ENCODE assay signal across 12 mouse cellular contexts in the genomic region with DNA sequence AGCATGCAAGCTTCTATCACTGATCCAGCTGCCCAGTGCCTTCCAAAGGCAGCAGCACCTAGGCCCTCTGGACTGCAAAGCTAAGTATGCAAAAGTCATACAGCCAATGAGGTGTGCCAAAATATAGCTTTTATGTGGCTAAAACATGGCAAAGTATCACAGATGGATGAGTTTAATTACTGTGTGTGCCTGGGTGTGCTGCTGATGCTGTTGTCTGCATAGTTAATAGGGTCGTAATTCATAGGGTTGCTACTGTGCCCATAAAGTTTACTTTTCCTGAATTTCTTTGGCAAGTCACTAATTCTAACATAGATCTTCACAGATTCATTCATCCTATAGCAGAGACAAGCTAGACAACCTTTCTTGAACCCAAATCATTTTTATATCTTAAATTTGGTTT.
"Had no signal": no experiment of that assay in that cellular context is flagged by ENCODE, and none has a peak within 500 bp of the region (broad histone marks: within the 10 kb centered on the region; RNA-seq: fewer than 3 reads in every experiment).

No protein-coding gene starts in this region.

- ATAC-seq: liver, embryonic 12.5 days; midbrain, embryonic 16.5 days had no signal

- H3K9ac ChIP-seq: liver, embryonic 12.5 days; liver, embryonic 14.5 days; lung, embryonic 14.5 days; midbrain, embryonic 12.5 days; neural tube, embryonic 12.5 days; stomach, embryonic 15.5 days had no signal

- H3K36me3 ChIP-seq: liver, embryonic 12.5 days; midbrain, embryonic 12.5 days; neural tube, embryonic 12.5 days; stomach, embryonic 15.5 days had no signal

- H3K27ac ChIP-seq: liver, embryonic 14.5 days; midbrain, embryonic 12.5 days; neural tube, embryonic 12.5 days; stomach, embryonic 15.5 days; stomach, postnatal 0 days had no signal

- H3K27me3 ChIP-seq: liver, embryonic 12.5 days; megakaryocyte, embryonic 14.5 days; midbrain, embryonic 12.5 days; neural tube, embryonic 12.5 days; stomach, embryonic 15.5 days had no signal

- H3K9me3 ChIP-seq: liver, embryonic 12.5 days; megakaryocyte, embryonic 14.5 days; midbrain, embryonic 12.5 days; neural tube, embryonic 12.5 days; stomach, embryonic 15.5 days had no signal

- H3K4me2 ChIP-seq: liver, embryonic 12.5 days; lung, embryonic 14.5 days; midbrain, embryonic 12.5 days; neural tube, embryonic 12.5 days; stomach, embryonic 15.5 days had no signal

- H3K4me1 ChIP-seq: midbrain, embryonic 12.5 days; neural tube, embryonic 12.5 days had no signal

- DNase-seq: lung, adult 18-20 months; thymus, adult 2 months had no signal

- H3K4me3 ChIP-seq: liver, embryonic 12.5 days; megakaryocyte, embryonic 14.5 days; midbrain, embryonic 12.5 days; myocyte; neural tube, embryonic 12.5 days; stomach, embryonic 15.5 days had no signal
